Mouse (Mus musculus): ENCODE data around the gene Secisbp2. TPM values are rescaled to one million over a fixed set of nuclear protein-coding genes. Genes with fewer than 3 reads are reported as not detected.

The Secisbp2 gene
- polyA plus RNA-seq, 1 experiment: 15.7 TPM

DNA sequence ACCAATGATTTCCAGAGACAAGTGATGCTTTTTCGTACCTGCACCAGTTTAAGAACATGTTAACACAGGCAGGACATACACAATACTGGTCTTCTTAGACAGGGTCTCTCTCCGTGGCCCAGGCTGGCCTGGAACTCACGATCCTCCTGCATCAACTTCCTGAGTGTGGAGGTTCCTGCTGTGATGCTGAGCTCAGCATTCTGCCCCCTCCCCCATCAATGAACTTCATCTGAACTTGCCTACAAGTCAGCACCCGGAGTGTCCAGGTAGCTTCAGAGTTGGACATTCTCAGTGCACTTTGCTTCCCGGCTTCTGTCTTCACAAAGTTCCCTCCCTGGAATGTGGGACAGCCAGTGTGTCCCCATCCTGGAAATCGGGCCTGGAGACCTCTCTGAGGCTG, 73.1 kb downstream of the Secisbp2 start:
- Histone ChIP-seq H3K4me3 (ENCODE audit: insufficient read depth, low read length) (no peak overlapping the region), H3K27ac (ENCODE audit: insufficient read depth, low read length) (no peak overlapping the region), H3K4me1 (ENCODE audit: control insufficient read depth, insufficient read depth, low read length) (peaks cover 4% of the 10 kb centered on the region; the same call in 1 of the 2 replicates)
- no peak for TF ChIP-seq CTCF (IDR thresholded peaks at IDR 0.05; ENCODE audit: borderline replicate concordance, insufficient read depth, low read length)
- no peak for TF ChIP-seq POLR2A (IDR thresholded peaks at IDR 0.05; ENCODE audit: low read depth, low read length)

DNA sequence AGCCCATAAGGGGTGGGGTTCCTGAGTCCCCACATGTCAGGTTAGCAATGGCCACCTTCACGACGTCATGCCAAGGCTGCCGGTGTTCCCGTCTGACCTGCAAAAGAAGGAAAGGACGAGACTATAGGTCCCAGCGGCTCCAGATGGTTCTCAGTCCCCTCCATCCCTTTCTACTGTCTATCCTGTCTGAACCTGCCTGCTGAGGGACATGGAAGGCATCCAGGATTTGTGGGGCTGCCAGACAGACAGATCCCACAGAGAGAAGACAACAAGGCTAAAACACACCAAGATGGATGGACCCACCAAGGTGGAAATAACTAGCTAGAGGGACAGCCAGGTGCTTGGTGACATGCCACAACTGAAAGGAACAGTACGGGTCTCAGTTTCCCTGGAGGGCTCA, 73.9 kb downstream of the Secisbp2 start:
- peaks cover 4% of the 10 kb centered on the region; the same call in 1 of the 2 replicates for H3K4me1 ChIP-seq (ENCODE audit: control insufficient read depth, insufficient read depth, low read length)
- no peak overlapping the region for H3K4me3 ChIP-seq (ENCODE audit: insufficient read depth, low read length)
- no peak overlapping the region for H3K27ac ChIP-seq (ENCODE audit: insufficient read depth, low read length)
- TF ChIP-seq POLR2A (IDR thresholded peaks at IDR 0.05; ENCODE audit: low read depth, low read length) (no peak), CTCF (IDR thresholded peaks at IDR 0.05; ENCODE audit: borderline replicate concordance, insufficient read depth, low read length) (no peak)

DNA sequence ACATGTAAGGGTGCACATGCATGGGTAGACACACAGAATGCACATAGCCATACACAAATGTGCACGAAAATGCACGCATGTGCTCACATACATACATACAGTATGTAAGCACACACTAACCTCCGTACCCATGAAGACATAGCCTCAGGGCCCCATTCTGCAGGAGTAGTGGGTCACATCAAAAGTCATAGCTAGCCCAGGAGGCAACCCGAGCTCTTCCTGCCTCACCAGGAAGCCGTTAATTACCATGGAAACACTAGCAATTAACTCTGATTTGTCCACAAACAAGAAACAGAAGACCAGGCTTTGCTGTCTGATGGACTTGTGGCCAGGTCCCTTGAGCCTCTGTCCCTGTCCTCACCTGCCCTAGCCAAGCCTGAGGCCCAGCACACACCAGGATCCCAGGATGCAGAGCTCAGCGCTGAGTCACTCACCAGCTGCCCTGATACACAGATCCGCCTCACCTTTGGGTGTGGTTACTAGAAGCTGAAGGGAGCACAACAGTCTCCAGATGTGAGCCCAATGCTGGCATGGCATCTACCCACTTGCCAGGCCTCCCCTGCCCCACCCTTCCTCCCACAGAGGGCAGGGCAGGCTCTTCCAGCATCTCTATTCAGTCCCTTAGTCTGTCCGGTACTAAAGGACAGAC, 74.6 kb downstream of the Secisbp2 start:
- peaks cover 4% of the 10 kb centered on the region; the same call in 1 of the 2 replicates for H3K4me1 ChIP-seq (ENCODE audit: control insufficient read depth, insufficient read depth, low read length)
- TF ChIP-seq POLR2A (IDR thresholded peaks at IDR 0.05; ENCODE audit: low read depth, low read length) (no peak), CTCF (IDR thresholded peaks at IDR 0.05; ENCODE audit: borderline replicate concordance, insufficient read depth, low read length) (no peak)
- no peak overlapping the region for H3K4me3 ChIP-seq (ENCODE audit: insufficient read depth, low read length)
- H3K27ac ChIP-seq (ENCODE audit: insufficient read depth, low read length): no peak overlapping the region

DNA sequence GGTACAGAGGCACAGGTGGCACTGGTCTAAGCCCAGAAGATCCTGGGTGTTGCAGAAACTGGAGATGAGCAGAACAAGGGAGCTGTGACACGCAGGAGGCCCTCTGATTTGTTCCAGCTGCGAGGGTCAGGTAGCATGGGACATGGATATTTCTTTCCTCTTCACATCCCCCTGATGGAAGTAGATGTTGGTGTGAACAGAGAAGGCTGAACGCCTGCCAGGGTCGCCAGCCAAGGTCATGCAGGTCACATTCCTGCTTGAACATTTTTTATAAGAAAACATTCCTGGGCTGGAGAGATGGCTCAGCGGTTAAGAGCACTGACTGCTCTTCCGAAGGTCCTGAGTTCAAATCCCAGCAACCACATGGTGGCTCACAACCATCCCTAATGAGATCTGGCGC, 75.9 kb downstream of the Secisbp2 start:
- TF ChIP-seq CTCF (IDR thresholded peaks at IDR 0.05; ENCODE audit: borderline replicate concordance, insufficient read depth, low read length) (no peak), POLR2A (IDR thresholded peaks at IDR 0.05; ENCODE audit: low read depth, low read length) (no peak)
- Histone ChIP-seq H3K27ac (ENCODE audit: insufficient read depth, low read length) (no peak overlapping the region), H3K4me3 (ENCODE audit: insufficient read depth, low read length) (no peak overlapping the region), H3K4me1 (ENCODE audit: control insufficient read depth, insufficient read depth, low read length) (peaks cover 4% of the 10 kb centered on the region; the same call in 1 of the 2 replicates)

DNA sequence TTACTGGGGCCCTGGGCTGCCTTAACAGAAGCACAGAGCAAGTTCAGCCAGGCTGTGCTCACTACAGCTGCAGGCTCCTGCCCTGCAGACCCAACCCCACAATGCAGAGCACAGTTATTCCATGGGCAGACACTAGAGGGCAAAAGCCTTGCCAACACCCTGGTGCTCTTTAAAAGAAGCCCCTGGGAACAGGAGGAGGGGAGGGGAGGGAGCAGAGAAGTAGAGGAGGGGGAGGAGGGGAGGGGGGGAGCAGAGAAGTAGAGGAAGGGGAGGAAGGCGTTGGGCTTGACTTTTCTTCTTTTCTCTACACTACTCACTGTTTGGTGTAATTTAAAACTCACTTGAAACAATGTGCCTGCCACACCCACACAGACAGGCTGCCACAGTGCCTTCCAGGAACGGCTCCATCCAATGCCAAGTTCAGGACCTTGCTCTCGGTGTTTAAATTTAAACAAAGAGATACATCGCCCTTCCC, 78.4 kb downstream of the Secisbp2 start:
- no peak overlapping the region for H3K27ac ChIP-seq (ENCODE audit: insufficient read depth, low read length)
- peaks cover 4% of the 10 kb centered on the region; the same call in 1 of the 2 replicates for H3K4me1 ChIP-seq (ENCODE audit: control insufficient read depth, insufficient read depth, low read length)
- TF ChIP-seq CTCF (IDR thresholded peaks at IDR 0.05; ENCODE audit: borderline replicate concordance, insufficient read depth, low read length) (0 out of 2 replicates have a peak, but pooled peaks have one; percentile 2), POLR2A (IDR thresholded peaks at IDR 0.05; ENCODE audit: low read depth, low read length) (no peak)
- H3K4me3 ChIP-seq (ENCODE audit: insufficient read depth, low read length): no peak overlapping the region

DNA sequence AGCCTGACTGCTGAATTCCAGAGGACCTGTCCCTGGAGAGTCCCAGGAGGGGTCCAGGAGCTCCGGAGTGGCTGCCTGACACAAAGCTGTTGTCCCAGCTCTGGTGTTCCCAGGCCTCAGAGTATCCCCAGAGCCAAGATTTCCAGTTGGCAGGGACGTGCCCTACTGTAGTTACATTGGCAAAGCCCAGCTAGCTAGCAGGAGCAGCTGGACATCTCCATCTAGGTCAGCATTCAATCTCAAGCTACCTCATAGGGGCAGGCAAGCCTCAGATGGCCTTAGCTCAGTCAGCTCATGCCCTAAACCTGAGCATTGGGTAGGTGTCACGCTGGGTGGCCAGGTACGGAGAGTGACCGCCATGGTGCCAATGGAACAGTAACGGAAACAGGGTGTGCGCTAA, 80.0 kb downstream of the Secisbp2 start:
- Histone ChIP-seq H3K4me1 (ENCODE audit: control insufficient read depth, insufficient read depth, low read length) (no peaks in the 10 kb centered on the region), H3K4me3 (ENCODE audit: insufficient read depth, low read length) (no peak overlapping the region), H3K27ac (ENCODE audit: insufficient read depth, low read length) (no peak overlapping the region)
- TF ChIP-seq CTCF (IDR thresholded peaks at IDR 0.05; ENCODE audit: borderline replicate concordance, insufficient read depth, low read length) (no peak), POLR2A (IDR thresholded peaks at IDR 0.05; ENCODE audit: low read depth, low read length) (no peak)

DNA sequence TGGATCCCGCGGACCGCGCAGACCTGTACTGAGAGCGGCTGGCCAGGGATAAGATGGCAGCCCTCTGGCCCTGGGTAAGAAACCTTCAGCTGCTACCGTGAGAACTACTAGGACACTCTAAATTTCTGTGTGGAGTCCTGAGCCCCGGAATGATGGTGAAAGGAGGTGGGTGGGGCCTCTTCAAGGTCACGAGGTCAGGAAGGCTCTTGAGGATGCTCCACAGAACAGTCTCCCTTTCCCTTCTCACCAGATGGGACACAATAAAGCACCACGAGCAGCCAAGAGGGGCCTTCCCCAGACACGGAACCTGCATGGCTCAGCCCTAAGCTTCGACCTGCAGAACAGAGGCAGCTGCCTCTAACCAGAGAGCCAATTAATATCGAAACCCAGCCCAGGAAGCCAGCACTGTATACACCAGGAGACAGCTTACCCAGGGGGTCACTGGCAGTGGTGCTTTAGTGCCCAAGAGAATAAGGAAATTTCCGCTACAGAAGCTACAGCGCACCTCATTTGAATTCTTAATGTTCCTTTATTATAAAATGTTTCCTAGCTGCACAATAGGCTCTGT, 80.7 kb downstream of the Secisbp2 start:
- no peak for TF ChIP-seq CTCF (IDR thresholded peaks at IDR 0.05; ENCODE audit: borderline replicate concordance, insufficient read depth, low read length)
- no peak for TF ChIP-seq POLR2A (IDR thresholded peaks at IDR 0.05; ENCODE audit: low read depth, low read length)
- Histone ChIP-seq H3K4me3 (ENCODE audit: insufficient read depth, low read length) (no peak overlapping the region), H3K27ac (ENCODE audit: insufficient read depth, low read length) (no peak overlapping the region), H3K4me1 (ENCODE audit: control insufficient read depth, insufficient read depth, low read length) (no peaks in the 10 kb centered on the region)

Other genes starting within 250 kb of the Secisbp2 start
- 122 and 143 TPM in 2 replicates for gene S1pr3, start 243.1 kb upstream of the Secisbp2 start, polyA plus RNA-seq (2011; ENCODE audit: insufficient read length, low read depth, missing spikeins)
- 0.43 and 0.68 TPM in 2 replicates for gene Shc3, start 82.3 kb upstream of the Secisbp2 start, polyA plus RNA-seq (2011; ENCODE audit: insufficient read length, low read depth, missing spikeins)
- gene Cks2, start 6.5 kb upstream of the Secisbp2 start, polyA plus RNA-seq (2011; ENCODE audit: insufficient read length, low read depth, missing spikeins): 102 and 144 TPM in 2 replicates
- gene Sema4d, start 142.1 kb downstream of the Secisbp2 start, polyA plus RNA-seq (2011; ENCODE audit: insufficient read length, low read depth, missing spikeins): 0.77 and 3.1 TPM in 2 replicates
- gene Gadd45g, start 195.0 kb downstream of the Secisbp2 start, polyA plus RNA-seq (2011; ENCODE audit: insufficient read length, low read depth, missing spikeins): 66.9 and 101 TPM in 2 replicates